Mouse (Mus musculus): ENCODE results near the gene Chn1. TPM values are rescaled to one million over a fixed set of nuclear protein-coding genes. Genes with fewer than 3 reads are reported as not detected.

Chn1 gene
- polyA plus RNA-seq, 1 experiment: 25.8 TPM

DNA sequence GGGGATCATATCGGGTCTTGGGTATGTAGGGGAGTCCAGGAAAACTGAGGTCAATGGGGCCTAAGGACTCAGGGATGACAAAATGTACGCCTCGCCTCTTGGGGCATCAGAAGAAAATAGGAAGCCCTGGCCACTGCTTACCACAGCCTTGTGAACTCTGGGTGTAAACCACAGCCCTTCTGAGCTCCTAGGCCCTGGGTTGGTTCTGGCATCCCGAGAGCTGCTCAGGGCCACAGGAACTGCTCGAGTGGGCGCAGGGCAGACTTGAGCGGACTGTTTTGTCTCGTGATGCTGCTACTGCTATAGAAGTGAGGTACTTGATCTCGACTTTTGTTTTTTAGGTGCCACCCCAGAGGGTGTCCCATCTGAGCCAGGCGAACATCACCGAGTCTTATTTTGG, 177.4 kb downstream of the Chn1 start:
- Histone ChIP-seq H3K9me3 (replicated peaks; ENCODE audit: control insufficient read depth, insufficient read depth, low read length, poor library complexity, severe bottlenecking) (no peaks in the 10 kb centered on the region), H3K27ac (ENCODE audit: insufficient read depth, low read length) (no peak overlapping the region), H3K27me3 (ENCODE audit: control insufficient read depth, insufficient read depth, low read length, poor library complexity, severe bottlenecking) (no peaks in the 10 kb centered on the region), H3K36me3 (ENCODE audit: control insufficient read depth, insufficient read depth, low read length, poor library complexity, severe bottlenecking) (no peaks in the 10 kb centered on the region), H3K9ac (ENCODE audit: low read depth, poor library complexity, severe bottlenecking) (no peak overlapping the region), H3K4me1 (ENCODE audit: control insufficient read depth, insufficient read depth, low read length) (no peaks in the 10 kb centered on the region), H3K4me3 (ENCODE audit: low read depth, low read length) (no peak overlapping the region)
- TF ChIP-seq CTCF (IDR thresholded peaks at IDR 0.05; ENCODE audit: low read depth, low read length) (no peak), EP300 (IDR thresholded peaks at IDR 0.05; ENCODE audit: insufficient read depth, low read depth, low read length) (no peak), POLR2A (IDR thresholded peaks at IDR 0.05; ENCODE audit: insufficient read depth, low read length) (no peak)

GRCm38 (mm10) chr2:73596786-73597185, 178.4 kb downstream of the Chn1 start:
- TF ChIP-seq POLR2A (IDR thresholded peaks at IDR 0.05; ENCODE audit: insufficient read depth, low read length): no peak
- no peak for TF ChIP-seq CTCF (IDR thresholded peaks at IDR 0.05; ENCODE audit: low read depth, low read length)
- TF ChIP-seq EP300 (IDR thresholded peaks at IDR 0.05; ENCODE audit: insufficient read depth, low read depth, low read length): no peak
- no peaks in the 10 kb centered on the region for H3K4me1 ChIP-seq (ENCODE audit: control insufficient read depth, insufficient read depth, low read length)
- H3K9ac ChIP-seq (ENCODE audit: low read depth, poor library complexity, severe bottlenecking): no peak overlapping the region
- no peaks in the 10 kb centered on the region for H3K36me3 ChIP-seq (ENCODE audit: control insufficient read depth, insufficient read depth, low read length, poor library complexity, severe bottlenecking)
- 0 out of 2 replicates have a peak overlapping the region, but pooled peaks have one; percentile 5 for H3K4me3 ChIP-seq (ENCODE audit: low read depth, low read length)
- no peaks in the 10 kb centered on the region for H3K9me3 ChIP-seq (replicated peaks; ENCODE audit: control insufficient read depth, insufficient read depth, low read length, poor library complexity, severe bottlenecking)
- H3K27ac ChIP-seq (ENCODE audit: insufficient read depth, low read length): no peak overlapping the region
- H3K27me3 ChIP-seq (ENCODE audit: control insufficient read depth, insufficient read depth, low read length, poor library complexity, severe bottlenecking): no peaks in the 10 kb centered on the region

DNA sequence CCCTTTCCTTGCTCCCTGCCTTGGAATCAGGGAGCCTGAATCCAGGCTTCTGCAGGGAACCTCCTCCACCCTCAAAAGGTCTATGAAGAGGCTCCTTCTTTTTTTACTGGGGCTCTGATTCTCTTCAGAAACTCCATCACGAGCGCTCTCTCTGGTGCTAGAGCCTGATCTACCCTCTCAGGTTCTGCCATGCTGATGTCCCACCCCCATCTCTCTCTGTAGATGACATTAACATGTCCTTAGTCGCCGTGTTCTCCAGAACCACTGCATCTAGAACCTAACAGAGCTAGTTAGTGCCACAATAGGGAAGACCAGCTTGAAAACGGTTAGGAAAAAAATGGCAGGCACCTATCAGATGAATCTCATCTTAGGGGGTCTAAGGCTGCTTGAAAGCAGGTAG, 178.8 kb downstream of the Chn1 start:
- H3K9me3 ChIP-seq (replicated peaks; ENCODE audit: control insufficient read depth, insufficient read depth, low read length, poor library complexity, severe bottlenecking): no peaks in the 10 kb centered on the region
- H3K27me3 ChIP-seq (ENCODE audit: control insufficient read depth, insufficient read depth, low read length, poor library complexity, severe bottlenecking): no peaks in the 10 kb centered on the region
- no peaks in the 10 kb centered on the region for H3K36me3 ChIP-seq (ENCODE audit: control insufficient read depth, insufficient read depth, low read length, poor library complexity, severe bottlenecking)
- H3K4me1 ChIP-seq (ENCODE audit: control insufficient read depth, insufficient read depth, low read length): no peaks in the 10 kb centered on the region
- no peak overlapping the region for H3K9ac ChIP-seq (ENCODE audit: low read depth, poor library complexity, severe bottlenecking)
- TF ChIP-seq POLR2A (IDR thresholded peaks at IDR 0.05; ENCODE audit: insufficient read depth, low read length): no peak
- no peak for TF ChIP-seq CTCF (IDR thresholded peaks at IDR 0.05; ENCODE audit: low read depth, low read length)
- no peak for TF ChIP-seq EP300 (IDR thresholded peaks at IDR 0.05; ENCODE audit: insufficient read depth, low read depth, low read length)
- H3K4me3 ChIP-seq (ENCODE audit: low read depth, low read length): no peak overlapping the region
- H3K27ac ChIP-seq (ENCODE audit: insufficient read depth, low read length): no peak overlapping the region

GRCm38 (mm10) chr2:73593101-73593439, 182.1 kb downstream of the Chn1 start:
- no peak overlapping the region for H3K27ac ChIP-seq (ENCODE audit: insufficient read depth, low read length)
- no peak overlapping the region for H3K9ac ChIP-seq (ENCODE audit: low read depth, poor library complexity, severe bottlenecking)
- no peak overlapping the region for H3K4me3 ChIP-seq (ENCODE audit: low read depth, low read length)
- H3K9me3 ChIP-seq (replicated peaks; ENCODE audit: control insufficient read depth, insufficient read depth, low read length, poor library complexity, severe bottlenecking): no peaks in the 10 kb centered on the region
- no peaks in the 10 kb centered on the region for H3K27me3 ChIP-seq (ENCODE audit: control insufficient read depth, insufficient read depth, low read length, poor library complexity, severe bottlenecking)
- H3K36me3 ChIP-seq (ENCODE audit: control insufficient read depth, insufficient read depth, low read length, poor library complexity, severe bottlenecking): no peaks in the 10 kb centered on the region
- no peaks in the 10 kb centered on the region for H3K4me1 ChIP-seq (ENCODE audit: control insufficient read depth, insufficient read depth, low read length)
- TF ChIP-seq CTCF (IDR thresholded peaks at IDR 0.05; ENCODE audit: low read depth, low read length) (no peak), EP300 (IDR thresholded peaks at IDR 0.05; ENCODE audit: insufficient read depth, low read depth, low read length) (no peak), POLR2A (IDR thresholded peaks at IDR 0.05; ENCODE audit: insufficient read depth, low read length) (no peak)

DNA sequence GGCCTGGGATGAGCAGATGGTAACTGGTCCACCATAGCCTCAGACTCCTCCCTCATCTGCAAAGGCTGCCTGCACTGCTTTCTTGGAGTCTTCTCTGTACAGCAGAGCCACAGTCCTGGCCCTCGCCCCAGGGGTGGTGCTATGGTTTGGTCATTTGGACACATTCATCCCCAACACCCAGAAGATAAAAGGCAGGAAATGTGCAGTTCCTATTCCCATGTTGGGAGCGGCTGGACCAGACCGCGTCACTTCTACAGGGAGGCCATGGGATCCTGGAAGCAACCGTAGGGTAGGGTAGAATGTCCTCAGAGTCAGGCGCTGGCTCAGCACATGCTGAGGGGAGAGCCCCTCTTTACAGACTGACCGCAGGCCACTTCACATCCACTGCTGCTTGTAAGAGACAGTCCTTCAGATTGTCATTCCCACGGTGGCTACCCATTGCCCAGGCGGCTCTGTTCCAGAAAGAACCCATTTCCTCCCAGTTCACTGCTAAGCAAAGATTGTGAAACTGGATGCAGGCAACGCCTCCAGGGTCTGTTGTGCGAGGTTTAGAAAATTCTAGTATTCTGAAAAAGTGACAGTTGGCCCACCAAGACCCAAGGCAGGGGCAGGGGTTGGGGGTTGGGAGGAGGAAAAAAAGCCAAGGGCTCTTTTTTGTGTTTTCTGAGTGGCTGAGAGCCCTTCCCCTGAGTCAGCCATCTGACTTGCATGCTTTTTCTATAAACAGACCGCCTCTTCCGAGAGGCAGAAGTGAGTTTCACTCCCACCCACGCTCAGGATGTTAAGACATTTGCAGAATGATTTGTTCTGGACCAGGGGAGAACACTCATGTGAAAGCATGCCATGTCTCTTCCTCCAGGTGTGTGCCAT, 182.7 kb downstream of the Chn1 start:
- Histone ChIP-seq H3K36me3 (ENCODE audit: control insufficient read depth, insufficient read depth, low read length, poor library complexity, severe bottlenecking) (no peaks in the 10 kb centered on the region), H3K9me3 (replicated peaks; ENCODE audit: control insufficient read depth, insufficient read depth, low read length, poor library complexity, severe bottlenecking) (no peaks in the 10 kb centered on the region), H3K9ac (ENCODE audit: low read depth, poor library complexity, severe bottlenecking) (no peak overlapping the region), H3K4me1 (ENCODE audit: control insufficient read depth, insufficient read depth, low read length) (no peaks in the 10 kb centered on the region), H3K27me3 (ENCODE audit: control insufficient read depth, insufficient read depth, low read length, poor library complexity, severe bottlenecking) (no peaks in the 10 kb centered on the region), H3K27ac (ENCODE audit: insufficient read depth, low read length) (no peak overlapping the region), H3K4me3 (ENCODE audit: low read depth, low read length) (no peak overlapping the region)
- no peak for TF ChIP-seq POLR2A (IDR thresholded peaks at IDR 0.05; ENCODE audit: insufficient read depth, low read length)
- no peak for TF ChIP-seq CTCF (IDR thresholded peaks at IDR 0.05; ENCODE audit: low read depth, low read length)
- no peak for TF ChIP-seq EP300 (IDR thresholded peaks at IDR 0.05; ENCODE audit: insufficient read depth, low read depth, low read length)

DNA sequence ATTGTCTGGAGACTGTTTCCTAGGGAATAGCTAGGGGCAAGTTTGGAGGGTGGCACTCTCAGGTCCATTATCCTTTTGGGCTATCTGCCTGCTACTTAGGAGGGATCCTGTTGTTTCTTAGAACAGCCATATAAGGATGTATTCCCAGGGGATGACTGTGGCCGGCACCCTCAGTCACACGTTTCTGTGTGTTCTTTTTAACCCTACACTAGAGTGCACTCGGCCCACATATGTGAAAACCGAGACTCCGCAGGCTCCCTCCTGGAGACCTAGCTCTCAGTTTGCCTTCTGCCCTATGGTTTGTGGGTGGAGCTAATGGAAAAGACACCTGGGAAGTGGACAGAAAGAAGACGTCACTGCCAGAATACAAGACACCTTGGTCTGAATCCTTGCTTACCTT, 183.9 kb downstream of the Chn1 start:
- Histone ChIP-seq H3K27me3 (ENCODE audit: control insufficient read depth, insufficient read depth, low read length, poor library complexity, severe bottlenecking) (no peaks in the 10 kb centered on the region), H3K4me1 (ENCODE audit: control insufficient read depth, insufficient read depth, low read length) (no peaks in the 10 kb centered on the region), H3K9me3 (replicated peaks; ENCODE audit: control insufficient read depth, insufficient read depth, low read length, poor library complexity, severe bottlenecking) (no peaks in the 10 kb centered on the region), H3K4me3 (ENCODE audit: low read depth, low read length) (no peak overlapping the region), H3K36me3 (ENCODE audit: control insufficient read depth, insufficient read depth, low read length, poor library complexity, severe bottlenecking) (no peaks in the 10 kb centered on the region), H3K27ac (ENCODE audit: insufficient read depth, low read length) (no peak overlapping the region), H3K9ac (ENCODE audit: low read depth, poor library complexity, severe bottlenecking) (no peak overlapping the region)
- TF ChIP-seq EP300 (IDR thresholded peaks at IDR 0.05; ENCODE audit: insufficient read depth, low read depth, low read length) (no peak), POLR2A (IDR thresholded peaks at IDR 0.05; ENCODE audit: insufficient read depth, low read length) (no peak), CTCF (IDR thresholded peaks at IDR 0.05; ENCODE audit: low read depth, low read length) (no peak)
